Mouse (Mus musculus) stomach, postnatal 0 days (tissue): ENCODE data around the gene Fads2.

Experiments
- CTCF ChIP-seq: IDR thresholded peaks from 2 replicates; pipeline ENCODE4 v1.5.1; 2016; ENCODE audit warnings: antibody characterized with exemption, low read depth, mild to moderate bottlenecking, moderate library complexity
- EP300 ChIP-seq: optimal IDR thresholded peaks from 2 replicates; pipeline ENCODE3; 2016; ENCODE audit warnings: antibody characterized with exemption

GRCm38 (mm10) chr19:10013348-10013747 lies 88.2 kb downstream of the Fads2 start:
- no peak for TF ChIP-seq CTCF
- TF ChIP-seq EP300, result no peak
